Mouse (Mus musculus) kidney, embryonic 15.5 days (tissue): ENCODE measurements around the gene 4930579F01Rik. TPM values are rescaled to one million over a fixed set of nuclear protein-coding genes. Genes with fewer than 3 reads are reported as not detected.

Experiments
- ATAC-seq: fragments of 200-750 bp; cut with Nextera tagmentation; replicated peaks from 2 replicates; pipeline ENCODE4 v1.8.0; 2017; ENCODE audit warnings: moderate TSS enrichment; ENCODE audit not compliant: low FRiP score
- H3K27ac ChIP-seq: fragments of 300-500 bp; sonication (generic); 2 replicates; pipeline ENCODE4 v1.5.1; 2015; ENCODE audit warnings: mild to moderate bottlenecking, inconsistent platforms
- H3K27me3 ChIP-seq: fragments of 300-500 bp; sonication (generic); 2 replicates; pipeline ENCODE4 v1.6.1; 2015; ENCODE audit warnings: inconsistent platforms
- H3K36me3 ChIP-seq: fragments of 300-500 bp; sonication (generic); 2 replicates; pipeline ENCODE4 v1.6.1; 2015; ENCODE audit warnings: inconsistent platforms
- H3K4me1 ChIP-seq: fragments of 300-500 bp; sonication (generic); 2 replicates; pipeline ENCODE4 v1.6.1; 2015; ENCODE audit warnings: inconsistent platforms
- H3K4me2 ChIP-seq: fragments of 300-500 bp; sonication (generic); 2 replicates; pipeline ENCODE4 v1.6.1; 2015; ENCODE audit warnings: moderate library complexity, mild to moderate bottlenecking, inconsistent platforms
- H3K4me3 ChIP-seq: fragments of 300-500 bp; sonication (generic); replicated peaks from 2 replicates; pipeline ENCODE4 v1.5.1; 2015; ENCODE audit warnings: mild to moderate bottlenecking, inconsistent platforms
- H3K9ac ChIP-seq: fragments of 300-500 bp; sonication (generic); 2 replicates; pipeline ENCODE4 v1.6.1; 2015; ENCODE audit warnings: mild to moderate bottlenecking, inconsistent platforms
- H3K9me3 ChIP-seq: fragments of 300-500 bp; sonication (generic); replicated peaks from 2 replicates; pipeline ENCODE4 v1.6.1; 2016; ENCODE audit warnings: inconsistent platforms
- WGBS: fragments of 180-500 bp; shearing (Covaris S2); methylation state at CpG from one replicate; pipeline ENCODE4 v1.1.7; 2015; ENCODE audit warnings: mixed read lengths; 5-methylcytosine and 5-hydroxymethylcytosine counted together
- polyA plus RNA-seq: library from polyadenylated mRNA; unstranded; fragments of >200 nt; fragmentation: Nextera tagmentation; extraction: Ambion mirVana; gene quantifications from 2 replicates; pipeline ENCODE4 v1.2.1, GENCODE M21; 2015

The 4930579F01Rik gene
- polyA plus RNA-seq, 1 experiment from 2014 or later: 0.19 TPM

DNA sequence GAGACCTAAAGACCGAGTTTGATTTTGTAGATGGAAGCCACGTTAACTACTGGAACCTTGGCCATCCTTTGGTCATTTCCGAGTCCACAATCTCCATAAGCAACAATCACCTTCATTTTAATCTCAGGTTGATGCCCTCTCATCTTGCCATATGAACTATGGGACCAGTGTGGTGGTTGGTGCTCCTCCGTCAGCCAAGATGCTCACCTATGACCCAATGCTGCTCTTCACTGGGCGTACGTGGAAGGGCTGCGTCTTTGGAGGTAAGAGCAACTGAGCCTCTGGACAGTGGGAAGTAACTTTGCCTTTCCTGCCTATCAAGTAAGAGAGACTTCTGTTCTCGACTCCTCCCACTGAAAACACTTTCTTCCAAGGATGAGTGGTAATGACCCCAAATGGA, 34.2 kb upstream of the 4930579F01Rik start:
- Histone ChIP-seq H3K4me3 (no peak overlapping the region), H3K4me1 (0 out of 2 replicates have a peak, but pooled peaks cover 6% of the 10 kb centered on the region), H3K9me3 (no peaks in the 10 kb centered on the region), H3K27me3 (no peaks in the 10 kb centered on the region), H3K27ac (no peak overlapping the region), H3K9ac (no peak overlapping the region), H3K4me2 (no peak overlapping the region), H3K36me3 (no peaks in the 10 kb centered on the region)
- ATAC-seq: no peak
- 88% methylated on average over 8 of the region's 8 CpGs for WGBS

DNA sequence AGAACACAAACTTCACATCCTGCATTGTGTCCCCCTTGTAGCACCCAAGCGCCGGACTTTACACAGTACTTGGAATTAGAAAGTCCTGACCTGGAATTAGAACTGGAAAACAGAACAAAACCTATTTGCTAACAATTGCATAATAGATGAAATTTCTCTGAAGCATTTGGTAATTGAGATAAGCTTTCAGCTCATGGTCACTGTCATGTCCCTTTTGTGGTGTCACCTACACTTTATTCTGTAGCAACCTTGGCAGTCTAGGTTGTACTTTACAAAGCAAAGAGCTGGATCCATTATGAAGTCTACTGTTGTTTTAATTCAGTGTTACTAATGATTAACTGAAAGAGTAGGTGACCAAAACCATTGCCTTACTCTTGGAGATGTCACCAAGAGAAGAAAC, 33.5 kb upstream of the 4930579F01Rik start:
- no peak for ATAC-seq
- 0 out of 2 replicates have a peak, but pooled peaks cover 6% of the 10 kb centered on the region for H3K4me1 ChIP-seq
- 95% methylated on average over 2 of the region's 2 CpGs for WGBS
- no peaks in the 10 kb centered on the region for H3K36me3 ChIP-seq
- H3K9me3 ChIP-seq: no peaks in the 10 kb centered on the region
- H3K4me2 ChIP-seq: no peak overlapping the region
- no peak overlapping the region for H3K27ac ChIP-seq
- no peak overlapping the region for H3K4me3 ChIP-seq
- no peaks in the 10 kb centered on the region for H3K27me3 ChIP-seq
- no peak overlapping the region for H3K9ac ChIP-seq

- H3K27me3 ChIP-seq: no peaks in the 10 kb centered on the region
- H3K36me3 ChIP-seq: no peaks in the 10 kb centered on the region
- 0 out of 2 replicates have a peak, but pooled peaks cover 6% of the 10 kb centered on the region for H3K4me1 ChIP-seq
- no peak overlapping the region for H3K4me3 ChIP-seq
- no peak for ATAC-seq
- no peaks in the 10 kb centered on the region for H3K9me3 ChIP-seq
- 94% methylated on average over 6 of the region's 6 CpGs for WGBS
- no peak overlapping the region for H3K9ac ChIP-seq
- no peak overlapping the region for H3K4me2 ChIP-seq
- H3K27ac ChIP-seq: no peak overlapping the region
Measured at GRCm38 (mm10) chr3:138226476-138226875, 32.9 kb upstream of the 4930579F01Rik start.

DNA sequence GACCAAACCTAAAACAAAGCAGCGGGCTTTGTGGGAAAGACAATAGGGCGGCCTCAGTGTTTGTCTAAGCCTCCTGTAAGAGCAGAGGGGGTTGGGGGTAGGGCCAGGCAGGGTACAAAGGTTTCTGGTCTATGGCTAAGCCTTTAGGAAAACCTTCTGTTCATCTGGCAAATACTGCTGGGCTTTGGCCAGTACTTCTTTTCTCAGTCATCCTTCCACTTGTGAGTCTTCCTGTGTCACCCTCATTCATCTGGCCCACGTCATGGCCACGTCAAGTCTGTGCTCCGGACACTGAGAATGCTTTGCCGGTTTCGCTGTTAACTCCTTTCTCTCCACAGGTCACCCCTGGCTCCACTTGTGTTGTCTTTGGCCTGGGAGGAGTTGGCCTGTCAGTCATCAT, 32.2 kb upstream of the 4930579F01Rik start:
- Histone ChIP-seq H3K9ac (no peak overlapping the region), H3K4me2 (no peak overlapping the region), H3K27me3 (no peaks in the 10 kb centered on the region), H3K4me3 (no peak overlapping the region), H3K36me3 (no peaks in the 10 kb centered on the region), H3K9me3 (no peaks in the 10 kb centered on the region), H3K4me1 (0 out of 2 replicates have a peak, but pooled peaks cover 6% of the 10 kb centered on the region), H3K27ac (no peak overlapping the region)
- ATAC-seq: no peak
- WGBS: 49% methylated on average over 7 of the region's 7 CpGs

DNA sequence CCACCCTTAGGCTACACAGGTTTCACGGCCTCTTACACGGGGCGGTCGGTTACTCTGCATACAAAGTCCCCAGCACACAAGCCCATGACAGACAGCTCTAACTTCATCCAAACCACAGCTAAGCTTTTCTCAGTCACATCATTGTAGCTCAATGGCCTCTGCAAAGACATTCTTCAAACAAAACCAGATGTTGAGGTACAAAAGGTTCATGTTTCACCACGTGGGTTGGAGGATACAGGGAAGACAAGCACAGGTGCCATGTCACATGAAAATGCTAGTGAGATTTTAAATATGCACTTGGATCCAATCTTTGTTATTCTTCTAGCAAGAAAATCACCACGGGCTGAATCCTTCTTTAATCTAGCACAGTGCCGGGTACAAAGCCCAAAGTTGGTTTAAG, 31.7 kb upstream of the 4930579F01Rik start:
- Histone ChIP-seq H3K36me3 (no peaks in the 10 kb centered on the region), H3K27me3 (no peaks in the 10 kb centered on the region), H3K9ac (no peak overlapping the region), H3K4me2 (no peak overlapping the region), H3K4me3 (no peak overlapping the region), H3K4me1 (0 out of 2 replicates have a peak, but pooled peaks cover 6% of the 10 kb centered on the region), H3K27ac (no peak overlapping the region), H3K9me3 (no peaks in the 10 kb centered on the region)
- ATAC-seq: no peak
- 81% methylated on average over 7 of the region's 7 CpGs for WGBS

- H3K9me3 ChIP-seq: no peaks in the 10 kb centered on the region
- H3K4me1 ChIP-seq: 0 out of 2 replicates have a peak, but pooled peaks cover 6% of the 10 kb centered on the region
- no peaks in the 10 kb centered on the region for H3K36me3 ChIP-seq
- no peak overlapping the region for H3K9ac ChIP-seq
- ATAC-seq: no peak
- no peak overlapping the region for H3K4me3 ChIP-seq
- H3K4me2 ChIP-seq: no peak overlapping the region
- H3K27ac ChIP-seq: no peak overlapping the region
- WGBS: 82% methylated on average over 13 of the region's 13 CpGs
- H3K27me3 ChIP-seq: no peaks in the 10 kb centered on the region
Measured at GRCm38 (mm10) chr3:138224363-138224954, 30.8 kb upstream of the 4930579F01Rik start.

DNA sequence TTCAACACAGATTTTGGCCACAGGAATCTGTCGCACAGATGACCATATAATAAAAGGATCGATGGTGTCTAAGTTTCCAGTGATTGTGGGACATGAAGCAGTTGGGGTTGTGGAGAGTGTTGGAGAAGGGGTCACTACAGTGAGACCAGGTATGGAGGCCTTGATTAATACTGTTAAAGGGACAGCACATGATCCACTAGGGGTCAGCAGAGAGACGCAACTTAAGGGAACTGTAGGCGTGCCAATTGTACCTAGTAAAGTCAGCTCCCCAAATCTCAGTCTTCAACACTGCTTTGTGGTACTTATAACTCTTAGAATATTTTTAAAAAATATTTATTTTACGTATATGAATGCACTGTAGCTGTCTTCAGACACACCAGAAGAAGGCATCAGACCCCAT, 29.3 kb upstream of the 4930579F01Rik start:
- no peak overlapping the region for H3K4me3 ChIP-seq
- H3K36me3 ChIP-seq: no peaks in the 10 kb centered on the region
- H3K4me1 ChIP-seq: 0 out of 2 replicates have a peak, but pooled peaks cover 6% of the 10 kb centered on the region
- H3K9ac ChIP-seq: no peak overlapping the region
- H3K27ac ChIP-seq: no peak overlapping the region
- peak; percentile 60; the same call in 1 of the 2 replicates for ATAC-seq
- WGBS: 60% methylated on average over 5 of the region's 5 CpGs
- no peaks in the 10 kb centered on the region for H3K9me3 ChIP-seq
- no peaks in the 10 kb centered on the region for H3K27me3 ChIP-seq
- H3K4me2 ChIP-seq: no peak overlapping the region

DNA sequence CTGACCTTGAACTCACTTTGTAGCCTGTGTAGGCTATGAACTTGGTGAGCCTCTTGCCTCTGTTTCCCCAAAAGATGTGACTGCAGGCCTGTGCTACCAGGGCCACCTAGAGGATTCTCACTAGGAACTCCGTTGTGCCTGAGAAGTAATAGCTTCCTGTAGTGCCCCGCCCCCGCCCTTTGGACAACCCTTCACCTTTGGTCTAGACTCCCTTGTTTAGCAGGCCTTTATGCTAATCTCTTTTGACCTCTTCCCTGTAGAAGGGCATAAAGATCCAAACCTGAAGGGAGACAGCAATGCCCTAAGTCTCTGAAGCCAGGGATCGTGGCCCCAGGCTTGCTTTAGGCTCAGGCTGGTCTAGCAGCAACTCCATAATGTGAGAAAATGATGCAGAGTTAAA, 28.9 kb upstream of the 4930579F01Rik start:
- ATAC-seq: no peak
- Histone ChIP-seq H3K9ac (no peak overlapping the region), H3K27me3 (no peaks in the 10 kb centered on the region), H3K4me2 (no peak overlapping the region), H3K4me3 (no peak overlapping the region), H3K36me3 (no peaks in the 10 kb centered on the region), H3K9me3 (no peaks in the 10 kb centered on the region), H3K27ac (no peak overlapping the region), H3K4me1 (0 out of 2 replicates have a peak, but pooled peaks cover 6% of the 10 kb centered on the region)
- WGBS: 67% methylated on average over 4 of the region's 4 CpGs

DNA sequence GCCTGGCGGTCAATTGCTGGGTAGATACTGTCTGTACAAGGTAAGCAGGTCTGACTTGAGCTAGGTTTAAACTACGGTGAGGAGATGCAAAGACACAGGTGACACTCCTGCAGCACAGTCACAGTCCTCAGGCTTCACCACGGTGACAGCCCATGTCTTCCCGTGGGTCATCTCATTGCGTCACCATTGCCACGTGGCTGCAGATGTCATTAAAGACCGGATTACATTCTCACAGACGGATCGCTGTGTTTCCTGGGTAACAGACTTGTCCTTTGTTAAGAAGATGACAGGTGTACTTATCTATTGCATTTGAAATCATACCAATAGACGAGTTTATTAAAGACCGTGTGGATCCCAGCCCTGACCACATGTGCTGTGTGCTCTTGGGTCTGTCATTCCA, 27.5 kb upstream of the 4930579F01Rik start:
- H3K27ac ChIP-seq: no peak overlapping the region
- no peaks in the 10 kb centered on the region for H3K36me3 ChIP-seq
- H3K27me3 ChIP-seq: no peaks in the 10 kb centered on the region
- ATAC-seq: no peak
- 0 out of 2 replicates have a peak, but pooled peaks cover 6% of the 10 kb centered on the region for H3K4me1 ChIP-seq
- H3K4me3 ChIP-seq: no peak overlapping the region
- no peaks in the 10 kb centered on the region for H3K9me3 ChIP-seq
- no peak overlapping the region for H3K9ac ChIP-seq
- H3K4me2 ChIP-seq: no peak overlapping the region
- 85% methylated on average over 11 of the region's 11 CpGs for WGBS

- Histone ChIP-seq H3K36me3 (no peaks in the 10 kb centered on the region), H3K4me1 (0 out of 2 replicates have a peak, but pooled peaks cover 4% of the 10 kb centered on the region), H3K4me3 (no peak within 1 kb of the TSS), H3K27ac (no peak within 1 kb of the TSS), H3K27me3 (no peaks in the 10 kb centered on the region), H3K4me2 (no peak within 1 kb of the TSS), H3K9ac (no peak within 1 kb of the TSS), H3K9me3 (no peaks in the 10 kb centered on the region)
- WGBS: 77% methylated on average over 10 of the region's 10 CpGs
- no peak for ATAC-seq
Measured at GRCm38 (mm10) chr3:138217631-138218264, 24.1 kb upstream of the 4930579F01Rik start, which contains the start of gene Adh7. Gene Adh7, plus strand, starts transcription at chr3:138217760.

GRCm38 (mm10) chr3:138216091-138216490, 22.5 kb upstream of the 4930579F01Rik start:
- WGBS: 85% methylated on average over 8 of the region's 8 CpGs
- Histone ChIP-seq H3K36me3 (no peaks in the 10 kb centered on the region), H3K27me3 (no peaks in the 10 kb centered on the region), H3K9me3 (no peaks in the 10 kb centered on the region), H3K27ac (no peak overlapping the region), H3K4me1 (0 out of 2 replicates have a peak, but pooled peaks cover 4% of the 10 kb centered on the region), H3K4me3 (no peak overlapping the region), H3K9ac (no peak overlapping the region), H3K4me2 (no peak overlapping the region)
- ATAC-seq: no peak

GRCm38 (mm10) chr3:138215395-138215989, 21.9 kb upstream of the 4930579F01Rik start:
- Histone ChIP-seq H3K27ac (no peak overlapping the region), H3K9ac (no peak overlapping the region), H3K4me1 (0 out of 2 replicates have a peak, but pooled peaks cover 4% of the 10 kb centered on the region), H3K4me2 (no peak overlapping the region), H3K4me3 (no peak overlapping the region), H3K27me3 (no peaks in the 10 kb centered on the region), H3K9me3 (no peaks in the 10 kb centered on the region), H3K36me3 (no peaks in the 10 kb centered on the region)
- WGBS: 45% methylated on average over 11 of the region's 11 CpGs
- ATAC-seq: no peak
